Mouse (Mus musculus) heart, postnatal 25 days (tissue): Measurements from ENCODE around the gene Steap1. TPM values are rescaled to one million over a fixed set of nuclear protein-coding genes. Genes with fewer than 3 reads are reported as not detected.

Experiments used
- DNase-seq: peaks from one replicate; pipeline ENCODE4 v3.0.0; 2022; ENCODE audit warnings: low spot score
- intact Hi-C: fragments of 180-260 bp; cut with DNase I; formaldehyde crosslinking; loops from one replicate; pipeline ENCODE4 v1.15.1; 2025
- total RNA-seq, 2 experiments: library from RNA; stranded (reverse); gene quantifications; 2 replicates each; pipeline ENCODE4 v1.2.3; 2021

The Steap1 gene
- not detected for total RNA-seq

GRCm38 (mm10) chr5:5748866-5749682 is at the start of gene Steap1:
Gene Steap1 (minus strand): TSS chr5:5749326.
- peak; percentile 64 for DNase-seq
- intact Hi-C loops, result loop anchor here (1.0 to 5.0 kb wide), 3 partner anchors 87 to 255 kb away; partner anchors contain the start of gene Cfap69

- intact Hi-C loops, result no loop called here
- no peak for DNase-seq
Observed at GRCm38 (mm10) chr5:5787106-5787505, 38.0 kb upstream of the Steap1 start.

GRCm38 (mm10) chr5:5756392-5757019 is 7.4 kb upstream of the Steap1 start:
- DNase-seq, result no peak
- intact Hi-C loops, result loop anchor here (10.0 kb wide), 1 partner anchor 792 kb away; no protein-coding TSS in a partner anchor

- DNase-seq, result no peak
- intact Hi-C loops, result loop anchor here (10.0 kb wide), 1 partner anchor 790 kb away; no protein-coding TSS in a partner anchor
Observed at GRCm38 (mm10) chr5:5755039-5755438, 5.9 kb upstream of the Steap1 start.

GRCm38 (mm10) chr5:5749772-5750222 is 671 bp upstream of the Steap1 start:
- no peak for DNase-seq

GRCm38 (mm10) chr5:5734445-5734844 is 14.7 kb downstream of the Steap1 start:
- no peak for DNase-seq
- intact Hi-C loops, result no loop called here

More at GRCm38 (mm10) chr5:5749772-5750222, 671 bp upstream of the Steap1 start:
- intact Hi-C loops, result loop anchor here (1.0 to 10.0 kb wide), 4 partner anchors 87 to 785 kb away; partner anchors contain the start of gene Cfap69

- DNase-seq, result no peak
- intact Hi-C loops, result no loop called here
Observed at GRCm38 (mm10) chr5:5732858-5733257, 16.3 kb downstream of the Steap1 start.

GRCm38 (mm10) chr5:5732208-5732607 is 16.9 kb downstream of the Steap1 start:
- DNase-seq, result no peak
- intact Hi-C loops, result no loop called here

GRCm38 (mm10) chr5:5729904-5730303 is 19.2 kb downstream of the Steap1 start:
- no peak for DNase-seq
- intact Hi-C loops, result no loop called here

- intact Hi-C loops, result no loop called here
- DNase-seq, result no peak
Observed at GRCm38 (mm10) chr5:5722217-5722616, 26.9 kb downstream of the Steap1 start.

GRCm38 (mm10) chr5:5711032-5711431 is 38.1 kb downstream of the Steap1 start:
- intact Hi-C loops, result no loop called here
- no peak for DNase-seq

GRCm38 (mm10) chr5:5707341-5708278 is 41.5 kb downstream of the Steap1 start:
- intact Hi-C loops, result no loop called here
- no peak for DNase-seq

GRCm38 (mm10) chr5:5705019-5705418 is 44.1 kb downstream of the Steap1 start:
- intact Hi-C loops, result no loop called here
- DNase-seq, result no peak

GRCm38 (mm10) chr5:5700386-5700785 is 48.7 kb downstream of the Steap1 start:
- intact Hi-C loops, result no loop called here
- no peak for DNase-seq

- no peak for DNase-seq
- intact Hi-C loops, result no loop called here
Observed at GRCm38 (mm10) chr5:5698830-5699229, 50.3 kb downstream of the Steap1 start.

- DNase-seq, result no peak
- intact Hi-C loops, result no loop called here
Observed at GRCm38 (mm10) chr5:5695401-5695942, 53.7 kb downstream of the Steap1 start.

- intact Hi-C loops, result no loop called here
- DNase-seq, result peak; percentile 8
Observed at GRCm38 (mm10) chr5:5693956-5694653, 55.0 kb downstream of the Steap1 start, which contains the start of gene Steap2. Gene Steap2 (minus strand): TSS chr5:5694578.

GRCm38 (mm10) chr5:5693541-5693955 is 55.6 kb downstream of the Steap1 start:
- DNase-seq, result no peak
- intact Hi-C loops, result no loop called here

- DNase-seq, result no peak
- intact Hi-C loops, result no loop called here
Observed at GRCm38 (mm10) chr5:5692167-5692738, 56.9 kb downstream of the Steap1 start.
